Mouse (Mus musculus): Measurements from ENCODE around the gene Rfx4. TPM values are rescaled to one million over a fixed set of nuclear protein-coding genes. Genes with fewer than 3 reads are reported as not detected.

Rfx4 gene
- 0.63 and 1.1 TPM in 2 replicates for total RNA-seq (2021)
- long read RNA-seq, experiment 1: 0 reads
- long read RNA-seq, experiment 2, partial matches to known transcripts: 0 of 1 reads
- long read RNA-seq, experiment 2, other reads (novel, unspliced or antisense): 1 of 1 reads

DNA sequence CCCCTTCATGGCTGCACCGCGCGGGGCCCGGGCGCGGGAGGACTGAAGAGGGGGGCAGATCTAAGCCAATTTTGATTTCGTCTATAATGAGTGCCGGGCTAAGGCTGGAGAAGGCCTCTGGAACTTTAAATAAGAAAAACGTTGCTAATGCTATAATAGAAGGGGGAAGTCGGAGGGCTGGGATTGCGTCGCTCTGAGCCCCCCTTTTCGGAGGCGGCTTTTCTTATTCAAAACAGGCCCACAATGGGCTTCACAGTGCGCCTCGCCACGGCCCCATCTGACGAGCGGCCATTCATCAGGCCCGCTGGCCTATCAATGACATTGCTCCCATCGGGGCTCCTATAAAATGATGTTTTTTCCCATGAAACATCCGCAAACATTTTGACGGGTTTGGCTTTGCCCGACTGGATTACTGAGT is at the start of gene Rfx4:
Gene Rfx4, plus strand, starts transcription at position 277 of the 418 bp plus-strand sequence.
- no peak for DNase-seq

DNA sequence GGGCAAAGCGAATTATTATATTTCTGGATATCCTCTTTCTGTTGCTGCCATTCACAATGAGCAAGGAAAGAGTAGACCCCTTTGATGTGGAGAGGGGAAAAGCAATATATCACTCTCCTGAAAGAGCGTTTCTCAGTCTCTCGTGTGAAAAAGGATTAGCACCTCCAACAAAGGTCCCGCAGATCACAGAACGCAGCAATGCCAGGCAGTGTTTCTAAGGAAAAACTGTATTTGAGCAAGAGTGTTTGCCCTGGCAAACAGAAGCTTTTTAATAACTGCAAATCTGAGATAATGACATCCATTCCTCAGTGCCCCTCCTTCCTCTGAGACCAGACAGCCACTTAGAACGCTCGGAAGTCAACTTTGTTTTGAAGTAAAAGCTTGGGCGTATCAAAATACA is 49.3 kb upstream of the Rfx4 start:
- DNase-seq: no peak

DNA sequence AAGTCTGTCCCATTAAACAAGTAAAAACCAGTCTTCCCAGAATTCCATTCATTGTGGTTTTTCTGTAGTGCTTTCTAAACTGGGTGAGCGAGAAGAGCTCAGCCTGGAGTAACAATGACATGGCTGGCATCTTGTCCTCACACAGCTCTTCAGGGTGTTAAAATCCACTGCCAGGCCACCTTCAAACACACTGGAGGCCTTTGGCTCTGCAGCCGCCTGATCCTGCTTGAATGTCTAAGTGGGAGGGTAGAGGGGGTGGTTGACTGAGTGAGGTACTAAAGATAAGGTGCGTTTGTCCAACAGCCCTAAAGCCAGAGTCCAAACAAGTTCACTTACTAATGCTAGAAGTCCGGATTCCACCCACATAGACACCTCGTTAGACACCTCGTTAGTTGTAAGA is 48.6 kb upstream of the Rfx4 start:
- no peak for DNase-seq

GRCm38 (mm10) chr10:84707752-84708530 is 47.9 kb upstream of the Rfx4 start:
- DNase-seq: no peak

GRCm38 (mm10) chr10:84710192-84710591 is 45.7 kb upstream of the Rfx4 start:
- no peak for DNase-seq

DNA sequence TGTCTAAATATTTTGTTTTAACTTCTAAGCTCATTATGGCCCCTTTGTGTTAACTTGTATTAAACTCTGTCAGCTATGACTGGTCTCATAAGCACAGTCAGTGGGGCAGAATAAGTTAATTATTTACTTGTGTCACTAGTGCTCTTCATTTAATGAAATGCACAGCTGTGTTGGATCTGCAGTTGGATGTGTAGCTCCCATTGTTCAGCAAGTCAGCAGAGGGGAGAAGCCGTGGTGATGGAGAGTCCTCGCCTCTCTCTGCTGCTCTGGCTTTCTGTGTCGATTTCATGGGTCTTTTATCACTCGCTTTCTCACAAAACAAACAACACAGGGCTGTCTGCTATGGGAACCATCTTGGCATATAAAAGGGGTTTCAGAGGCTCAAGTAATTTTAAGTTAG is 45.0 kb upstream of the Rfx4 start:
- no peak for DNase-seq

DNA sequence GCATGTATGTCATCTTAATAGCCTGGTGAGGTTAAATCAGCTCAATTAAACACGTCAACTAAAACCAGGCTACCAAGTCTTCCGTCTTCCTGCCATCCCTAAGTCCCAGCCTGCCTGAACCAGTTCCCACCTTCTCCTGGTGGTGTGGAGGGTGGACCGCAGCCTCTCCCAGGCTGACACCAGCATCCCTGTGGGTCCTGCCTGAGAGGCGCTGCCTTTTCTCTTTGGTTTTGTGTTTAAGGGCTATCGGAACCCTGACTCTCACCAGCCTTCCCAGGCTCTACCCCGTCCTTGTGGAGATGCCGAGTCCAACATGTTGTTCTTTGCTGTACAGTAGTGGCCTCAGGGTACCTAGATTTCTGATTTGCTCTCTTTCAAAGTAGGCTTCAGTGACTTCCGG is 44.4 kb upstream of the Rfx4 start:
- DNase-seq: no peak

DNA sequence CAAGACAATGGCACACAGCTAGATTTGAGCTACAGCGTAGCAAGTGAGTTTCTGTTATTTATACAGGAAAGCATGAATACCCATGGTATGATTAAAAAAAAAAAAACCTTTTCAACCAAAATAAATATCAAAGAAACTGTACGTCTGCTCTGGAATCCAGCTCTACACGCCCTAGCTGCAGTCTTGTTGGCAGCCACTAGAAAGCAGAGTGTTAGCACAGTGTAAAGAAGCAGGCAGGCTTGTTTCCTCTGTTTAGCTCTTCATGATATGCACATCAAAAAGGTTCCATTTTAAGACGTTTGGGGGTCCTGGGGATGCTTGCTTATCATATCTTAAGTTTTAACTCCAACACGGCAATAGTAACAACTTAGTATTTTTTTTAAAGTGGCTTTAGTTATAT is 43.9 kb upstream of the Rfx4 start:
- DNase-seq: no peak

DNA sequence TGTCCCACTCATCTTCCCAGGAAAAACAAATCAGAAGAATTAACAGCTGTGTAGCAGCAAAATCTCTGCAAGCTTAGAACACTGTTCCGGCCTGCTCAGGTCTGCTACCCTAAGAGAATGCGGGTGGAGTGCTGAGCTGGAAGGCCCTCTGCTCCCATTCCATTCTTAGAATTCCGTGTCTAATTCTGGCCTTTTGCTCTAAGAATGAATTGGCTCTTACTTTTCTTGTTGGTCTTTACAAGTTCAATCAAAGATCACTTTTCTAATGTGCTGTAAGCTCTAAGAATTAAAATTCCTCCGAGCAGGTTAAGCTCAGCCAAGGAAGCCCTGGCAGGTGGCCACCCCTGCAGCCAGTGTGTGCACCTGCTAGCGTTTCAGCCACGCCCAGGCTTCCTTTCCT is 43.3 kb upstream of the Rfx4 start:
- DNase-seq: no peak

- DNase-seq: no peak
Measured at GRCm38 (mm10) chr10:84713043-84713442, 42.8 kb upstream of the Rfx4 start.

DNA sequence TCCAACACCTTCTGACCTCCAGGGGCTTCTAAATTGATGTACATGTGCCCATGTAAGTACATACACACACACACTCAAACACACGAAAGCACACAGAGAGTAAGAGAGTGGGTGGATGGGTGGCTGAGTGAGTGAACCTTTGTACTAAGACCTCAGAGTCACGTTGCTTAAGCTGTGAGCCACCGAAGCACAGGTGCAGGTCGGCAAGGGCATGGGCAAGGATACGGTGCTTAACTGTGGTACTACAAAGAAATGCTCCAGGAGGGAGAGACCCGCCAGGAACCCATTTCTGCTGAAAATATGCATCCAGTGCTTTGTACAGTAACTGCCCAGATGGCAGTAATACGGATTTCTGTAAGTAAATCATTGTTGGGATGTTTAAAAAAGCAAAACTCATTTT is 40.2 kb upstream of the Rfx4 start:
- DNase-seq: no peak

DNA sequence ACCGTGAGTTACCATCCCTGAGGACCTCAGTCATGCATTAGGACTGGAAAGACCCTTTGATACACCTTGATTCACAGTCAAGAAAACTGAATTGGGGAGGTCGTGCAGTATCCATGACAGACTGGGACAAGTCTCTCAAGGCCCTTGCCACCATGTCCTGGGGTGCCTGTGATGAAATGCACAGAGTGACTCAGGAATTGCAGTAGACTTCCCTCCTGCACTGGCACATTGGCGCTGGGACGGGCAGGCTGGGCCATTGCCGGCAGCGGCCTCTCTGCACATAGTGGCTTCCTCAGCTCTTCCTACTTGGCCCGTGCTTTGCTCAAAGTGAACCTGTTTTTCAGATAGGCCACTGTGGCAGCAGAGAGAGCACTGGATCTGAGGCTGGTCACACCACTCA is 39.3 kb upstream of the Rfx4 start:
- peak; percentile 45 for DNase-seq

DNA sequence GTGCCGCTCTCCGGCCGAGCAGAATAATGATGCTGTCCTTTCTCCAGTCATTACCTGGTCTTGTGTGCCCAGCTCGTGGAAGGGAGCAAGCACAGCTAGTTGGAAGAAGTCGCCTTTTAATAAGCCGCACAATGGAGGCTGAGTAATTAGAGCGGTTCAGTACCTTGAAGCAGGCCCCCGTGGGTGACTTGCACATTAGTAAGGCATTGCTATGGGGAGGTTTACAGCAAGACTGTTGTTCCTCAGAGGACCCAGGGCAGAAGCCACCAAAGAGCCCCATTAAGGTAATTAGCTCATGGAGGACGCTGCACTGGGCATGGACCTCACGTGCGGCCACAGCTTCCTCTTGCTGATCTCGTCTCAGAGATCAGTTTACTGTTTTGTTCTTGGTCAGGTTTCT is 33.2 kb upstream of the Rfx4 start:
- DNase-seq: no peak

DNA sequence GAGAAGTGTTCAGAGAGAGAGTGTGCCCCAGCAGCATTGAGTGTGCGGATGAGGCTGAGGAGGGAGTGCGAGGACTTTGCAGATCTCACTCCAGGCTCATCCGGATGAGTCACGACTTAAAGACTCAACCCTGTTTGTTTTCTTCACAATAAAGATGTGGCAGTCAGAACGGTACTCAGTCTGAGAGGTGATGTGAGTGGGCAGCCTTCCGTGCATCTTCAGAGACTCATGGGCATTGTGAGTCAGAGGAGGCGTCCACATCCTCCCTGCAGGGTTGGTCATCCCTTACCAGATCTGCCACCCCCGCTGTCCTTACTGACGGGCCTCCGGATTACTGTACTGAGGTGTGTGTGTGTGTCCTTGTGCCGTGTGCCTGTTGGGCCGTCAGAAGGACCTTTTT is 28.9 kb upstream of the Rfx4 start:
- DNase-seq: peak; percentile 8

DNA sequence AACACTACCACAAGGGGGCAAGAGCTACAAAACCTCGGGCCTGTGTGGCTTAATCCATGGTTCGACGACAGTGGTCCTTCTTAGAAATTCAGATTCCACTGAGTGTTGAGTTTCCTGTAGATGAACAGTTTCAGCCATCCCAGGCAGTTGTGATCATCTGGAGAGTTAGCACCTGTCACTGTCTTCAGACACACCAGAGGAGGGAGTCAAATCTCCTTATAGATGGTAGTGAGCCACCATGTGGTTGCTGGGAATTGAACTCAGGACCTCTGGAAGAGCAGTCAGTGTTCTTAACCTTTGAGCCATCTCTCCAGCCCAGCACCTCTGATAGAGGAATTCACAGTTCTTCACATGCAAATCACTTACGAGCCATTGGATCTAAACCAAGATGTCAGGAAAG is 28.1 kb upstream of the Rfx4 start:
- no peak for DNase-seq

- no peak for DNase-seq
Measured at GRCm38 (mm10) chr10:84730078-84730477, 25.8 kb upstream of the Rfx4 start.

DNA sequence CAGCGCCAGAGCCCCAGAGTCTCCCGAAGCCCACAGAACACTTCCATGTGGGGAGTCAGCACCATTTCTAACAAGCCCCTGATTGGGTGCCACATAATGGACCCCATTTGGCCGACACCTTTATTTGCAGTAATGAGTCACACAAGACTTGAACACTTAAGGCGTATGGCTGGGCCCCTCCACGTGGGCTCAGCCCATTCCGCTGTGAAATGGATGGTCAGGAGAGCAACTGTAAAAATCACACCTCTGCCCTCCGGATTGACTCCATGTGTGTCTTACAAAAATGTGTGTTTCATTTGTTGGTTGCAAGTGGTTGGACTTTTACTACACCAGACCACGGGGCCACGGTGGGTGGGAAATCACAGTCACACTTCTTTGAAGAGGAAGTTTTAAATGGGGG is 24.9 kb upstream of the Rfx4 start:
- no peak for DNase-seq

GRCm38 (mm10) chr10:84733511-84733910 is 22.4 kb upstream of the Rfx4 start:
- DNase-seq: no peak

GRCm38 (mm10) chr10:84754851-84755785 is 744 bp upstream of the Rfx4 start:
- peak; percentile 58 for DNase-seq

- DNase-seq: peak; percentile 16
Measured at GRCm38 (mm10) chr10:84756435-84757095, 703 bp downstream of the Rfx4 start.

DNA sequence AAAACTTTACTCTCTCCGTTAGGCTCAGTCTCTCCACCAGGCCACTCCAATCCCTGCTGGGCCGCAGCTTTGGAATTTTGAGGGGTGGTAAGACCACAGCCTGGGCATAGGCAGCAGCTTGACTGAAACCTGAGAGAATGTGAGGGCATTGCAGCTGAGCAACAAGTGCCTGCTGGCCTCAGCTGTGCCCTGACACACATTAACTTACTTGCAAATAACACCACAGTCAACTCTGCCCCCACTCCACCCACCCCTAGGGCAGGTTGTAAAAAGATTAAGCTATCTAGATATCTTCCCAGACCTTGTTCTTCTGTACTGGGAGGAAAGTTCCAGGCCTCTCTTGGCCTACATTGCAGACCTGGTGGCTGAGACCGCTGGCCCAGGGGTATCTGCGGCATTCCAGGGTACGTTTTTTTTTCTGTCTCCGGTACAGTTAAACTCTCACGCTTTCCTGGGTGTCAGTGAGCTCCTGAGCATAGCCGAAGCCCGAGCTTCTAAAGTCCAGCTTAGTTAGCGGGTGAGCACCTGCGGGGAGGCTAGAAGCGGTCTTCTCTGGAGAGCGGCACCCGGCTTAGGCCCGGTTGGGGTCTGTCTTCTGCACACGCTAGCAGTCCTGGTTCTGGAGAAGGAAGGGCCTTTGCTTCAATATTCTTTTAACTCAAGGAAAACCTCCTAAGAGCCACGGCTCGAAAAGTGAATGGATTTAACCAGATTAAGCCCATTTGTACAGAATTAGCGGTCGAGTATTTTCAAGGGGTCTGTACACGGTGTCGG is 1.8 kb downstream of the Rfx4 start:
- DNase-seq: no peak

- no peak for DNase-seq
Measured at GRCm38 (mm10) chr10:84758200-84758468, 2.3 kb downstream of the Rfx4 start.
